Mouse (Mus musculus) megakaryocyte, embryonic 14.5 days (primary cell): ENCODE measurements at regions not wholly inside any gene's neighbourhood (a gene's known extent, or its start where the extent isn't known, plus 50 kb on each side); places are given as distances from the start of the nearest gene placed in this dataset.

Experiments used
- FLI1 ChIP-seq: IDR thresholded peaks from 2 replicates; pipeline ENCODE4 v1.6.1; 2012; ENCODE audit warnings: low read length, inconsistent platforms, mixed read lengths
- GATA1 ChIP-seq: IDR thresholded peaks from 3 replicates; pipeline ENCODE4 v1.6.1; 2012; ENCODE audit warnings: mixed read lengths, low read length, inconsistent platforms, borderline replicate concordance

- TF ChIP-seq GATA1: no peak
- no peak for TF ChIP-seq FLI1
Measured at GRCm38 (mm10) chr3:39069011-39069410, 182.3 kb downstream of the Fat4 start.
